In the genomic region with DNA sequence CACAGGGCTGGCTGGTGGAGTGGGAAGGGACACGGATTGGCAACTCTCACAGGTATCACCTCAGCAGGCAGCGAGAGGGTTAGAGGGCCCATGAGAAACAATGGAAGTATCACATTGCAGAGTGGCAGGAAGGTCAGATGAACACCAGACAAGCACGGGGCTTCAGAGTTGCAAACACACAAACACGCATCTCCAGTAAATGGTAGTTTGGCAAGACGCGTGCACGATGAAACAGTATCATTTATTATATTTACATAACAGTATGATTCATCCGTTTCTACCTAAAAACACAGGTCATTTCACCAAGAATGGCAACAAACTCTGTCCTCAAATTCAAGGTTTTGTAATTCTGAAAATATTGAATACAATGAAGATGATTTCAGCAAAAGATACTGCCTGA, we compare ENCODE assay signal across 13 mouse cellular contexts.
"Had no signal": no experiment of that assay in that cellular context is flagged by ENCODE, and none has a peak within 500 bp of the region (broad histone marks: within the 10 kb centered on the region; RNA-seq: fewer than 3 reads in every experiment).

No protein-coding gene starts in this region.

- H3K9me3 ChIP-seq: kidney, embryonic 15.5 days had no signal

- H3K4me3 ChIP-seq: kidney, embryonic 15.5 days; left cerebral cortex, adult 2 months; liver, embryonic 13.5 days had no signal

- H3K36me3 ChIP-seq: kidney, embryonic 15.5 days had no signal

- ATAC-seq: lung, postnatal 0 days had no signal

- H3K27me3 ChIP-seq: kidney, embryonic 15.5 days; liver, embryonic 13.5 days had no signal

- H3K9ac ChIP-seq: kidney, embryonic 15.5 days; liver, embryonic 13.5 days; lung, embryonic 14.5 days had no signal

- DNase-seq: kidney, postnatal 10 days; kidney, postnatal 36 days; layer of hippocampus, postnatal 36 days; liver, embryonic 13.5 days; lung, embryonic 14.5 days; midbrain, embryonic 14.5 days; thymus, adult 18-20 months; thymus, postnatal 36 days had no signal

- H3K27ac ChIP-seq: kidney, embryonic 15.5 days; left cerebral cortex, adult 2 months; liver, embryonic 13.5 days; macrophage had no signal

- H3K4me2 ChIP-seq: kidney, embryonic 15.5 days; liver, embryonic 13.5 days; lung, embryonic 14.5 days; midbrain, embryonic 11.5 days had no signal
